Mouse (Mus musculus): Measurements from ENCODE around the gene Olfr871. TPM values are rescaled to one million over a fixed set of nuclear protein-coding genes. Genes with fewer than 3 reads are reported as not detected.

The Olfr871 gene
- total RNA-seq, 1 experiment, result not detected

- Histone ChIP-seq H3K9ac (ENCODE audit: insufficient read depth, low read depth, low read length, poor library complexity, severe bottlenecking) (no peak overlapping the region), H3K27ac (ENCODE audit: insufficient read depth, low read depth, low read length, poor library complexity, severe bottlenecking) (no peak overlapping the region), H3K9me3 (ENCODE audit: control insufficient read depth, insufficient read depth, low read depth, low read length) (no peaks in the 10 kb centered on the region), H3K4me1 (ENCODE audit: control insufficient read depth in 2 of 2, insufficient read depth in 2 of 2, low read length in 2 of 2, poor library complexity in 1 of 2) (no peaks in the 10 kb centered on the region), H3K4me3 (ENCODE audit: insufficient read depth in 1 of 2, low read depth in 1 of 2, low read length in 2 of 2, poor library complexity in 1 of 2, severe bottlenecking in 1 of 2) (no peak overlapping the region), H3K36me3 (ENCODE audit: control insufficient read depth, insufficient read depth, low read length, poor library complexity, severe bottlenecking) (no peaks in the 10 kb centered on the region)
- in situ Hi-C loops (cut with MboI; ENCODE audit: low sequenced_read_pairs in 2 of 2, unreplicated experiment in 2 of 2), result no loop called here
- TF ChIP-seq HCFC1 (IDR thresholded peaks at IDR 0.05; ENCODE audit: borderline replicate concordance, insufficient read depth, low read length), result no peak
- TF ChIP-seq ZNF384 (IDR thresholded peaks at IDR 0.05; ENCODE audit: low read depth, low read length), result no peak
- no peak for TF ChIP-seq ZC3H11A (IDR thresholded peaks at IDR 0.05; ENCODE audit: borderline replicate concordance, low read depth, low read length)
- TF ChIP-seq MAFK (IDR thresholded peaks at IDR 0.05; ENCODE audit: insufficient read depth, low read depth, low read length), result no peak
- TF ChIP-seq CHD2 (IDR thresholded peaks at IDR 0.05; ENCODE audit: low read depth, low read length), result no peak
- no peak for DNase-seq (ENCODE audit: low read depth, low spot score)
These were observed 1.2 kb upstream of the Olfr871 start for GRCm38 (mm10) chr9:20210812-20211211.

- H3K4me3 ChIP-seq (ENCODE audit: insufficient read depth in 1 of 2, low read depth in 1 of 2, low read length in 2 of 2, poor library complexity in 1 of 2, severe bottlenecking in 1 of 2), result no peak overlapping the region
- H3K27ac ChIP-seq (ENCODE audit: insufficient read depth, low read depth, low read length, poor library complexity, severe bottlenecking), result no peak overlapping the region
- in situ Hi-C loops (cut with MboI; ENCODE audit: low sequenced_read_pairs in 2 of 2, unreplicated experiment in 2 of 2), result no loop called here
- no peaks in the 10 kb centered on the region for H3K9me3 ChIP-seq (ENCODE audit: control insufficient read depth, insufficient read depth, low read depth, low read length)
- H3K9ac ChIP-seq (ENCODE audit: insufficient read depth, low read depth, low read length, poor library complexity, severe bottlenecking), result no peak overlapping the region
- no peak for DNase-seq (ENCODE audit: low read depth, low spot score)
- H3K4me1 ChIP-seq (ENCODE audit: control insufficient read depth in 2 of 2, insufficient read depth in 2 of 2, low read length in 2 of 2, poor library complexity in 1 of 2), result no peaks in the 10 kb centered on the region
- no peak for TF ChIP-seq HCFC1 (IDR thresholded peaks at IDR 0.05; ENCODE audit: borderline replicate concordance, insufficient read depth, low read length)
- TF ChIP-seq MAFK (IDR thresholded peaks at IDR 0.05; ENCODE audit: insufficient read depth, low read depth, low read length), result no peak
- H3K36me3 ChIP-seq (ENCODE audit: control insufficient read depth, insufficient read depth, low read length, poor library complexity, severe bottlenecking), result no peaks in the 10 kb centered on the region
These were observed 530 bp upstream of the Olfr871 start for GRCm38 (mm10) chr9:20211477-20211876.

- Histone ChIP-seq H3K9ac (ENCODE audit: insufficient read depth, low read depth, low read length, poor library complexity, severe bottlenecking) (no peak within 1 kb of the TSS), H3K27ac (ENCODE audit: insufficient read depth, low read depth, low read length, poor library complexity, severe bottlenecking) (no peak within 1 kb of the TSS), H3K4me3 (ENCODE audit: insufficient read depth in 1 of 2, low read depth in 1 of 2, low read length in 2 of 2, poor library complexity in 1 of 2, severe bottlenecking in 1 of 2) (no peak within 1 kb of the TSS), H3K4me1 (ENCODE audit: control insufficient read depth in 2 of 2, insufficient read depth in 2 of 2, low read length in 2 of 2, poor library complexity in 1 of 2) (no peaks in the 10 kb centered on the region), H3K36me3 (ENCODE audit: control insufficient read depth, insufficient read depth, low read length, poor library complexity, severe bottlenecking) (no peaks in the 10 kb centered on the region), H3K9me3 (ENCODE audit: control insufficient read depth, insufficient read depth, low read depth, low read length) (peaks cover 1% of the 10 kb centered on the region; the same call in 1 of the 2 replicates)
- in situ Hi-C loops (cut with MboI; ENCODE audit: low sequenced_read_pairs in 2 of 2, unreplicated experiment in 2 of 2), result no loop called here
- TF ChIP-seq ZNF384 (IDR thresholded peaks at IDR 0.05; ENCODE audit: low read depth, low read length) (no peak), MAFK (IDR thresholded peaks at IDR 0.05; ENCODE audit: insufficient read depth, low read depth, low read length) (no peak), HCFC1 (IDR thresholded peaks at IDR 0.05; ENCODE audit: borderline replicate concordance, insufficient read depth, low read length) (no peak), ZC3H11A (IDR thresholded peaks at IDR 0.05; ENCODE audit: borderline replicate concordance, low read depth, low read length) (no peak), CHD2 (IDR thresholded peaks at IDR 0.05; ENCODE audit: low read depth, low read length) (no peak)
- DNase-seq (ENCODE audit: low read depth, low spot score), result no peak
These were observed 24.8 kb downstream of the Olfr871 start, which contains the start of gene Olfr872 for GRCm38 (mm10) chr9:20236819-20237218. TSS of gene Olfr872 (plus strand) at chr9:20237119.

GRCm38 (mm10) chr9:20237378-20237777, 25.4 kb downstream of the Olfr871 start:
- no peak overlapping the region for H3K9ac ChIP-seq (ENCODE audit: insufficient read depth, low read depth, low read length, poor library complexity, severe bottlenecking)
- peaks cover 1% of the 10 kb centered on the region; the same call in 1 of the 2 replicates for H3K9me3 ChIP-seq (ENCODE audit: control insufficient read depth, insufficient read depth, low read depth, low read length)
- H3K27ac ChIP-seq (ENCODE audit: insufficient read depth, low read depth, low read length, poor library complexity, severe bottlenecking), result no peak overlapping the region
- no peaks in the 10 kb centered on the region for H3K4me1 ChIP-seq (ENCODE audit: control insufficient read depth in 2 of 2, insufficient read depth in 2 of 2, low read length in 2 of 2, poor library complexity in 1 of 2)
- H3K36me3 ChIP-seq (ENCODE audit: control insufficient read depth, insufficient read depth, low read length, poor library complexity, severe bottlenecking), result no peaks in the 10 kb centered on the region
- H3K4me3 ChIP-seq (ENCODE audit: insufficient read depth in 1 of 2, low read depth in 1 of 2, low read length in 2 of 2, poor library complexity in 1 of 2, severe bottlenecking in 1 of 2), result no peak overlapping the region
- in situ Hi-C loops (cut with MboI; ENCODE audit: low sequenced_read_pairs in 2 of 2, unreplicated experiment in 2 of 2), result no loop called here
- TF ChIP-seq ZC3H11A (IDR thresholded peaks at IDR 0.05; ENCODE audit: borderline replicate concordance, low read depth, low read length) (no peak), CHD2 (IDR thresholded peaks at IDR 0.05; ENCODE audit: low read depth, low read length) (no peak), HCFC1 (IDR thresholded peaks at IDR 0.05; ENCODE audit: borderline replicate concordance, insufficient read depth, low read length) (no peak), ZNF384 (IDR thresholded peaks at IDR 0.05; ENCODE audit: low read depth, low read length) (no peak), MAFK (IDR thresholded peaks at IDR 0.05; ENCODE audit: insufficient read depth, low read depth, low read length) (no peak)
- DNase-seq (ENCODE audit: low read depth, low spot score), result no peak

Other genes with a start within 250 kb of the Olfr871 start
- gene Olfr866, start 184.2 kb upstream of the Olfr871 start, total RNA-seq (2012; rRNA removed), result not detected in 2 replicates
- gene Olfr867, start 154.6 kb upstream of the Olfr871 start, total RNA-seq (2012; rRNA removed), result not detected in 2 replicates
- gene Olfr868, start 113.6 kb upstream of the Olfr871 start, total RNA-seq (2012; rRNA removed), result not detected in 2 replicates
- gene Olfr869, start 83.2 kb upstream of the Olfr871 start, total RNA-seq (2012; rRNA removed), result not detected in 2 replicates
- not detected in 2 replicates for gene Olfr870, start 38.1 kb upstream of the Olfr871 start, total RNA-seq (2012; rRNA removed)
- not detected in 2 replicates for gene Olfr872, start 24.9 kb downstream of the Olfr871 start, total RNA-seq (2012; rRNA removed)
- not detected in 2 replicates for gene Olfr39, start 70.1 kb downstream of the Olfr871 start, total RNA-seq (2012; rRNA removed)
- not detected in 2 replicates for gene Olfr873, start 86.3 kb downstream of the Olfr871 start, total RNA-seq (2012; rRNA removed)
- gene Olfr18, start 123.9 kb downstream of the Olfr871 start, total RNA-seq (2012; rRNA removed), result 0.09 and 0.21 TPM in 2 replicates
- gene Zfp560, start 173.0 kb downstream of the Olfr871 start, total RNA-seq (2012; rRNA removed), result 11.5 and 14.2 TPM in 2 replicates
- 18.3 and 19.9 TPM in 2 replicates for gene Zfp26, start 248.0 kb downstream of the Olfr871 start, total RNA-seq (2012; rRNA removed)